Mouse (Mus musculus) limb, embryonic 14.5 days (tissue): ENCODE results near the gene Ap1b1. TPM values are rescaled to one million over a fixed set of nuclear protein-coding genes. Genes with fewer than 3 reads are reported as not detected.
A peak's percentile ranks its signal among the peaks of the same experiment; 100 is the strongest.

Source experiments
- ATAC-seq: fragments of 200-750 bp; cut with Nextera tagmentation; 2 replicates; pipeline ENCODE4 v1.8.0; 2017; ENCODE audit warnings: low read depth, moderate number of reproducible peaks, moderate TSS enrichment; ENCODE audit not compliant: low FRiP score
- DNase-seq: peaks from one replicate; pipeline ENCODE4 v3.0.0-alpha.2; 2015; ENCODE audit warnings: low spot score
- H3K27ac ChIP-seq: fragments of 300-500 bp; sonication (generic); replicated peaks from 2 replicates; pipeline ENCODE4 v1.5.1; 2014; ENCODE audit warnings: low read depth, mild to moderate bottlenecking, low read length, moderate library complexity, mixed read lengths
- H3K27me3 ChIP-seq: fragments of 300-500 bp; sonication (generic); 2 replicates; pipeline ENCODE4 v1.6.1; 2014; ENCODE audit warnings: low read length, mixed read lengths; ENCODE audit not compliant: control insufficient read depth, insufficient read depth
- H3K36me3 ChIP-seq: fragments of 300-500 bp; sonication (generic); 2 replicates; pipeline ENCODE4 v1.6.1; 2014; ENCODE audit warnings: mild to moderate bottlenecking, low read length, moderate library complexity, mixed read lengths; ENCODE audit not compliant: control insufficient read depth, insufficient read depth
- H3K4me1 ChIP-seq: fragments of 300-500 bp; sonication (generic); 2 replicates; pipeline ENCODE4 v1.6.1; 2014; ENCODE audit warnings: antibody characterized with exemption, low read length, mixed read lengths; ENCODE audit not compliant: control insufficient read depth, insufficient read depth
- H3K4me2 ChIP-seq: fragments of 300-500 bp; sonication (generic); replicated peaks from 2 replicates; pipeline ENCODE4 v1.6.1; 2014; ENCODE audit warnings: low read depth, mild to moderate bottlenecking, low read length, moderate library complexity; ENCODE audit not compliant: severe bottlenecking
- H3K4me3 ChIP-seq: fragments of 300-500 bp; sonication (generic); replicated peaks from 2 replicates; pipeline ENCODE4 v1.5.1; 2014; ENCODE audit warnings: low read length
- H3K9ac ChIP-seq: fragments of 300-500 bp; sonication (generic); 2 replicates; pipeline ENCODE4 v1.6.1; 2014; ENCODE audit warnings: mild to moderate bottlenecking, low read depth, low read length, moderate library complexity; ENCODE audit not compliant: severe bottlenecking
- H3K9me3 ChIP-seq: fragments of 300-500 bp; sonication (generic); 2 replicates; pipeline ENCODE4 v1.6.1; 2016; ENCODE audit warnings: low read length; ENCODE audit not compliant: control insufficient read depth
- POLR2A ChIP-seq: fragments of 200-500 bp; IDR thresholded peaks from 2 replicates; pipeline ENCODE4 v1.8.0; 2012; ENCODE audit warnings: inconsistent platforms, mild to moderate bottlenecking, moderate library complexity, borderline replicate concordance; ENCODE audit not compliant: insufficient read depth, insufficient read length; ENCODE audit errors: extremely low read depth
- WGBS: fragments of 180-500 bp; shearing (Covaris S2); extraction: QIAGEN DNeasy Blood & Tissue Kit; methylation state at CpG from one replicate; pipeline ENCODE4 v1.1.7; 2014; 5-methylcytosine and 5-hydroxymethylcytosine counted together
- polyA plus RNA-seq, 2 experiments: library from polyadenylated mRNA; depleted of rRNA in 1 of 2; stranded (reverse) in 1 of 2; unstranded in 1 of 2; fragments of >200 nt; fragmentation: Nextera tagmentation in 1 of 2; extraction: Ambion mirVana in 1 of 2; gene quantifications; 2 replicates each; pipeline versions ENCODE4 v1.2.1 to v1.2.3; 2012 to 2014

Gene Ap1b1
- polyA plus RNA-seq, 2 experiments = 49.0 to 52.0 TPM

GRCm38 (mm10) chr11:5033136-5033535 lies 46.5 kb downstream of the Ap1b1 start:
- no peak overlapping the region for H3K27ac ChIP-seq
- H3K4me1 ChIP-seq = no peaks in the 10 kb centered on the region
- no peak for DNase-seq
- 81% methylated on average over 3 of the region's 3 CpGs for WGBS
- H3K4me2 ChIP-seq = no peak overlapping the region
- no peaks in the 10 kb centered on the region for H3K9me3 ChIP-seq
- no peaks in the 10 kb centered on the region for H3K27me3 ChIP-seq
- no peak for TF ChIP-seq POLR2A
- peaks cover 90% of the 10 kb centered on the region for H3K36me3 ChIP-seq
- no peak for ATAC-seq
- no peak overlapping the region for H3K4me3 ChIP-seq
- H3K9ac ChIP-seq = no peak overlapping the region

GRCm38 (mm10) chr11:5035421-5035820 lies 48.8 kb downstream of the Ap1b1 start:
- 75% methylated on average over 4 of the region's 4 CpGs for WGBS
- Histone ChIP-seq H3K36me3 (peaks cover 88% of the 10 kb centered on the region), H3K27ac (no peak overlapping the region), H3K27me3 (no peaks in the 10 kb centered on the region), H3K9me3 (no peaks in the 10 kb centered on the region), H3K9ac (no peak overlapping the region), H3K4me1 (no peaks in the 10 kb centered on the region), H3K4me3 (no peak overlapping the region), H3K4me2 (no peak overlapping the region)
- ATAC-seq = no peak
- no peak for TF ChIP-seq POLR2A
- no peak for DNase-seq

- no peaks in the 10 kb centered on the region for H3K9me3 ChIP-seq
- no peak overlapping the region for H3K9ac ChIP-seq
- DNase-seq (no peak), ATAC-seq (no peak)
- no peak overlapping the region for H3K4me2 ChIP-seq
- no peak for TF ChIP-seq POLR2A
- H3K27ac ChIP-seq = no peak overlapping the region
- 84% methylated on average over 8 of the region's 8 CpGs for WGBS
- H3K36me3 ChIP-seq = peaks cover 78% of the 10 kb centered on the region
- H3K27me3 ChIP-seq = no peaks in the 10 kb centered on the region
- peaks cover 2% of the 10 kb centered on the region; the same call in 1 of the 2 replicates for H3K4me1 ChIP-seq
- H3K4me3 ChIP-seq = no peak overlapping the region
Observed at GRCm38 (mm10) chr11:5037146-5037854, 50.7 kb downstream of the Ap1b1 start.

- DNase-seq (no peak), ATAC-seq (no peak)
- 90% methylated on average over 5 of the region's 5 CpGs for WGBS
- no peak for TF ChIP-seq POLR2A
- Histone ChIP-seq H3K4me2 (no peak overlapping the region), H3K9me3 (no peaks in the 10 kb centered on the region), H3K4me1 (peaks cover 2% of the 10 kb centered on the region; the same call in 1 of the 2 replicates), H3K4me3 (no peak overlapping the region), H3K36me3 (peaks cover 52% of the 10 kb centered on the region), H3K9ac (no peak overlapping the region), H3K27ac (peak overlapping the region; percentile 63), H3K27me3 (no peaks in the 10 kb centered on the region)
Observed at GRCm38 (mm10) chr11:5040585-5040984, 54.0 kb downstream of the Ap1b1 start.

GRCm38 (mm10) chr11:5041144-5041780 lies 54.6 kb downstream of the Ap1b1 start:
- Histone ChIP-seq H3K27ac (peak overlapping the region; percentile 63), H3K9ac (no peak overlapping the region), H3K4me2 (no peak overlapping the region), H3K27me3 (no peaks in the 10 kb centered on the region), H3K4me1 (peaks cover 2% of the 10 kb centered on the region; the same call in 1 of the 2 replicates), H3K36me3 (peaks cover 45% of the 10 kb centered on the region), H3K4me3 (no peak overlapping the region), H3K9me3 (no peaks in the 10 kb centered on the region)
- ATAC-seq (peak; percentile 79), DNase-seq (no peak)
- 64% methylated on average over 18 of the region's 18 CpGs for WGBS
- TF ChIP-seq POLR2A = no peak
